Mouse (Mus musculus) midbrain, embryonic 16.5 days (tissue): ENCODE data around the gene Mt4. TPM values are rescaled to one million over a fixed set of nuclear protein-coding genes. Genes with fewer than 3 reads are reported as not detected.
A peak's percentile ranks its signal among the peaks of the same experiment; 100 is the strongest.
"Not testable (repeated sequence)": the region's sequence is repeated elsewhere in the genome, so short reads cannot be mapped to it uniquely, and the experiment has no call there.

Experiments
- ATAC-seq: fragments of 200-750 bp; cut with Nextera tagmentation; 2 replicates; pipeline ENCODE4 v1.8.0; 2017; ENCODE audit warnings: moderate TSS enrichment
- H3K27ac ChIP-seq: fragments of 300-500 bp; sonication (generic); 2 replicates; pipeline ENCODE4 v1.5.1; 2014; ENCODE audit warnings: mild to moderate bottlenecking, low read length, mixed read lengths
- H3K27me3 ChIP-seq: fragments of 300-500 bp; sonication (generic); 2 replicates; pipeline ENCODE4 v1.6.1; 2014; ENCODE audit warnings: low read depth, low read length, mixed read lengths; ENCODE audit not compliant: control insufficient read depth, insufficient read depth
- H3K36me3 ChIP-seq: fragments of 300-500 bp; sonication (generic); 2 replicates; pipeline ENCODE4 v1.6.1; 2014; ENCODE audit warnings: mild to moderate bottlenecking, low read length, moderate library complexity, mixed read lengths; ENCODE audit not compliant: control insufficient read depth, insufficient read depth
- H3K4me1 ChIP-seq: fragments of 300-500 bp; sonication (generic); 2 replicates; pipeline ENCODE4 v1.6.1; 2014; ENCODE audit warnings: mild to moderate bottlenecking, low read length, mixed read lengths; ENCODE audit not compliant: control insufficient read depth, insufficient read depth
- H3K4me2 ChIP-seq: fragments of 300-500 bp; sonication (generic); 2 replicates; pipeline ENCODE4 v1.6.1; 2014; ENCODE audit warnings: mild to moderate bottlenecking, low read length, mixed read lengths
- H3K4me3 ChIP-seq: fragments of 300-500 bp; sonication (generic); 2 replicates; pipeline ENCODE4 v1.5.1; 2014; ENCODE audit warnings: low read depth, mild to moderate bottlenecking, low read length, moderate library complexity, mixed read lengths
- H3K9ac ChIP-seq: fragments of 300-500 bp; sonication (generic); 2 replicates; pipeline ENCODE4 v1.6.1; 2014; ENCODE audit warnings: low read depth, low read length, mixed read lengths
- H3K9me3 ChIP-seq: fragments of 300-500 bp; sonication (generic); replicated peaks from 2 replicates; pipeline ENCODE4 v1.6.1; 2014; ENCODE audit warnings: mild to moderate bottlenecking, low read length, mixed read lengths; ENCODE audit not compliant: control insufficient read depth, poor library complexity, severe bottlenecking
- WGBS: fragments of 180-500 bp; shearing (Covaris S2); extraction: QIAGEN DNeasy Blood & Tissue Kit; methylation state at CpG from one replicate; pipeline ENCODE4 v1.1.7; 2014; 5-methylcytosine and 5-hydroxymethylcytosine counted together
- polyA plus RNA-seq: library from polyadenylated mRNA; unstranded; fragments of >200 nt; fragmentation: Nextera tagmentation; extraction: Ambion mirVana; gene quantifications from 2 replicates; pipeline ENCODE4 v1.2.1, GENCODE M21; 2015

The Mt4 gene
- polyA plus RNA-seq, 1 experiment from 2014 or later, result not detected

- Histone ChIP-seq H3K4me2 (peak within 1 kb of the TSS; percentile 79), H3K9me3 (no peaks in the 10 kb centered on the region), H3K4me1 (peaks cover 17% of the 10 kb centered on the region), H3K9ac (peak within 1 kb of the TSS; percentile 72), H3K36me3 (no peaks in the 10 kb centered on the region), H3K4me3 (peak within 1 kb of the TSS; percentile 57), H3K27me3 (no peaks in the 10 kb centered on the region), H3K27ac (peak within 1 kb of the TSS; percentile 75)
- peak; percentile 86 for ATAC-seq
- 2% methylated on average over 29 of the region's 29 CpGs for WGBS
Measured at GRCm38 (mm10) chr8:94152513-94153300, 15.7 kb downstream of the Mt4 start, which contains the start of gene Mt3. Mt3 (plus strand) TSS chr8:94152607.

GRCm38 (mm10) chr8:94153451-94153850 lies 16.5 kb downstream of the Mt4 start:
- peak overlapping the region; percentile 72 for H3K9ac ChIP-seq
- ATAC-seq, result peak; percentile 49; the same call in 1 of the 2 replicates

GRCm38 (mm10) chr8:94154537-94154936 lies 17.5 kb downstream of the Mt4 start:
- H3K9ac ChIP-seq, result no peak overlapping the region
- H3K27ac ChIP-seq, result peak overlapping the region; percentile 75; the same call in 1 of the 2 replicates
- H3K27me3 ChIP-seq, result no peaks in the 10 kb centered on the region
- ATAC-seq, result no peak
- peaks cover 17% of the 10 kb centered on the region for H3K4me1 ChIP-seq
- H3K36me3 ChIP-seq, result no peaks in the 10 kb centered on the region
- no peak overlapping the region for H3K4me3 ChIP-seq
- 43% methylated on average over 6 of the region's 6 CpGs for WGBS
- H3K4me2 ChIP-seq, result no peak overlapping the region
- no peaks in the 10 kb centered on the region for H3K9me3 ChIP-seq

More at GRCm38 (mm10) chr8:94153451-94153850, 16.5 kb downstream of the Mt4 start:
- peak overlapping the region; percentile 75 for H3K27ac ChIP-seq
- H3K36me3 ChIP-seq, result no peaks in the 10 kb centered on the region
- H3K4me1 ChIP-seq, result peaks cover 17% of the 10 kb centered on the region
- 25% methylated on average over 7 of the region's 7 CpGs for WGBS
- peak overlapping the region; percentile 79 for H3K4me2 ChIP-seq
- H3K9me3 ChIP-seq, result no peaks in the 10 kb centered on the region
- H3K27me3 ChIP-seq, result no peaks in the 10 kb centered on the region
- H3K4me3 ChIP-seq, result peak overlapping the region; percentile 57

- no peak overlapping the region for H3K9ac ChIP-seq
- no peak overlapping the region for H3K27ac ChIP-seq
- 69% methylated on average over 4 of the region's 4 CpGs for WGBS
- H3K27me3 ChIP-seq, result no peaks in the 10 kb centered on the region
- H3K4me3 ChIP-seq, result no peak overlapping the region
- H3K4me1 ChIP-seq, result peaks cover 17% of the 10 kb centered on the region
- ATAC-seq, result no peak
- no peak overlapping the region for H3K4me2 ChIP-seq
- H3K9me3 ChIP-seq, result no peaks in the 10 kb centered on the region
- no peaks in the 10 kb centered on the region for H3K36me3 ChIP-seq
Measured at GRCm38 (mm10) chr8:94156092-94156491, 19.1 kb downstream of the Mt4 start.

GRCm38 (mm10) chr8:94165772-94166171 lies 28.8 kb downstream of the Mt4 start:
- H3K4me2 ChIP-seq, H3K27me3 ChIP-seq, ATAC-seq, H3K9me3 ChIP-seq, H3K4me1 ChIP-seq, H3K36me3 ChIP-seq, H3K4me3 ChIP-seq, H3K9ac ChIP-seq, H3K27ac ChIP-seq: not testable (repeated sequence)
- WGBS, result 80% methylated on average over 8 of the region's 8 CpGs

GRCm38 (mm10) chr8:94167244-94167643 lies 30.2 kb downstream of the Mt4 start:
- H3K4me3 ChIP-seq, result no peak overlapping the region
- 2% methylated on average over 6 of the region's 6 CpGs for WGBS
- ATAC-seq, result peak; percentile 60; the same call in 1 of the 2 replicates
- H3K27me3 ChIP-seq, result peaks cover 18% of the 10 kb centered on the region
- no peaks in the 10 kb centered on the region for H3K36me3 ChIP-seq
- peak overlapping the region; percentile 30; the same call in 1 of the 2 replicates for H3K4me2 ChIP-seq
- no peaks in the 10 kb centered on the region for H3K9me3 ChIP-seq
- no peak overlapping the region for H3K27ac ChIP-seq
- peak overlapping the region; percentile 7; the same call in 1 of the 2 replicates for H3K9ac ChIP-seq
- H3K4me1 ChIP-seq, result peaks cover 8% of the 10 kb centered on the region

DNA sequence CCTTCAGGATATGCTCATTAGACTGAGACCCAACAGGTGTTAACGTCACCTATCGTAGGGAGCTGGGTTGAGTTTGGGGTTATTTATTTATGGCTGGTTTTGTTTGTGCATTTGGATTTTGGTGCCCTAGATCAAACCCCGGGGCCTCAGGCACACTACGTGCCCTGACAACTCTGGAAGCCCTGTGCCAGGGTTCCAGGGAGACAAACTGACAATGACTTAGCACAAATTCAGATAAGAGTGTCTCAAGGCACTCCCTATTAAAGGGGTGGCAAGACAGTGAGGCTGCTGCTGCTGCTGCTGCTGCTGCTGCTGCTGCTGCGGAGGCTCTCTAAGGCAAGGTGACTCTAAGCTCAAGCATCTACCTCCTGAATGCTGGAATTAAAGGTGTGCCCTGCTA lies 32.5 kb downstream of the Mt4 start:
- WGBS, result 86% methylated on average over 5 of the region's 5 CpGs
- Histone ChIP-seq H3K9me3 (no peaks in the 10 kb centered on the region), H3K27me3 (peaks cover 37% of the 10 kb centered on the region), H3K4me2 (no peak overlapping the region), H3K4me3 (no peak overlapping the region), H3K36me3 (no peaks in the 10 kb centered on the region), H3K27ac (no peak overlapping the region), H3K4me1 (peaks cover 19% of the 10 kb centered on the region), H3K9ac (no peak overlapping the region)
- no peak for ATAC-seq

DNA sequence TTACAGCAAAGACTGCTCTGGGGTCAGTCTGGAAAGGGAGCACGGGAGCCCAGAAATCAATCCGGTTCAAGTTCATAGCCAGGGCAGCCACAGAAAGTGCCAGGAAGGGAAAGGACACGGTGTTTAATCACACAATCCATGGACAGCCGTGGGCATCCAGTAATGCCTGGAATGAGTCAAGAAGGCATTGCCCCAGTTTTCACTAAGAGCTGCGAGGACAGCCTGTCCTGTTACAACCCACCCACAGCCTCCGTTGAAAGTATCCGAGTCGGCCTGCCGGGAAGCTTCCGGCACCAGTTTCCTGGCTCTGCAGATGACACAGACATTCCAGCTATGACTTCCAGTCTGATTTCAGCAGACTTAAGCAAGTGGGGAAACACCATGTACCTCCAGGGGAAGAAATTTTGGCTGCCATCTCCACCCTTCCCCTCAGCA lies 34.3 kb downstream of the Mt4 start:
- H3K9me3 ChIP-seq, result no peaks in the 10 kb centered on the region
- WGBS, result 52% methylated on average over 10 of the region's 10 CpGs

More for the DNA sequence above, 34.3 kb downstream of the Mt4 start:
- Histone ChIP-seq H3K27me3 (peaks cover 51% of the 10 kb centered on the region), H3K36me3 (no peaks in the 10 kb centered on the region), H3K4me1 (peaks cover 19% of the 10 kb centered on the region), H3K27ac (no peak overlapping the region), H3K9ac (no peak overlapping the region), H3K4me2 (peak overlapping the region; percentile 95), H3K4me3 (no peak overlapping the region)
- no peak for ATAC-seq
